Mouse (Mus musculus): ENCODE results near the gene Olfr56.

DNA sequence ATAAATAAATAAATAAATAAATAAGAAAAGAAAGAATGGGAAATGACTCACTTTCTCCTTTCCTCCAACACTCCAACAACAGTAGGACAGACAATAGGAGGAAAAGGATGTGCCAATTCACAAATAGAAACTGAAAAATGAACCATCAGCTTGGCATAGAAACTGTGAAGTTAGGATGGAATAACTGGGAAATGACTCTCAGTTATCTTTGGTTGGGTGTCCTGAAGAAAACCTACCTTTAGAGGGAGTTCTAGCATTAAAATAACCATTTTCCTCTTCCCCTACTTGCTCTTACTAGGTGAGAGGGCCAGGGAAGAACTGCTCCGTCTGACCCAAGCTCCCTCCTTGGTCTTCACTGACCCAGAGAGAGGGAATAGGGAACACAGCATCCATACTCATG is 127.1 kb downstream of the Olfr56 start:
- TF ChIP-seq CTCF (IDR thresholded peaks at IDR 0.05; ENCODE audit: low read depth, low read length) (no peak), GATA1 (IDR thresholded peaks at IDR 0.05; ENCODE audit: borderline replicate concordance, low read length) (no peak), TAL1 (conservative IDR thresholded peaks at IDR 0.05; ENCODE audit: low read depth, low read length) (no peak)
